Mouse (Mus musculus) spleen, embryonic (tissue): Measurements from ENCODE around the gene Trp53i13.

Experiments
- CTCF ChIA-PET: fragments of 350-600 bp; sonication (Branson Sonifier 250); formaldehyde crosslinking; loops from one replicate; lab custom pipeline; 2022; lab: Charles Lee

Gene Trp53i13

DNA sequence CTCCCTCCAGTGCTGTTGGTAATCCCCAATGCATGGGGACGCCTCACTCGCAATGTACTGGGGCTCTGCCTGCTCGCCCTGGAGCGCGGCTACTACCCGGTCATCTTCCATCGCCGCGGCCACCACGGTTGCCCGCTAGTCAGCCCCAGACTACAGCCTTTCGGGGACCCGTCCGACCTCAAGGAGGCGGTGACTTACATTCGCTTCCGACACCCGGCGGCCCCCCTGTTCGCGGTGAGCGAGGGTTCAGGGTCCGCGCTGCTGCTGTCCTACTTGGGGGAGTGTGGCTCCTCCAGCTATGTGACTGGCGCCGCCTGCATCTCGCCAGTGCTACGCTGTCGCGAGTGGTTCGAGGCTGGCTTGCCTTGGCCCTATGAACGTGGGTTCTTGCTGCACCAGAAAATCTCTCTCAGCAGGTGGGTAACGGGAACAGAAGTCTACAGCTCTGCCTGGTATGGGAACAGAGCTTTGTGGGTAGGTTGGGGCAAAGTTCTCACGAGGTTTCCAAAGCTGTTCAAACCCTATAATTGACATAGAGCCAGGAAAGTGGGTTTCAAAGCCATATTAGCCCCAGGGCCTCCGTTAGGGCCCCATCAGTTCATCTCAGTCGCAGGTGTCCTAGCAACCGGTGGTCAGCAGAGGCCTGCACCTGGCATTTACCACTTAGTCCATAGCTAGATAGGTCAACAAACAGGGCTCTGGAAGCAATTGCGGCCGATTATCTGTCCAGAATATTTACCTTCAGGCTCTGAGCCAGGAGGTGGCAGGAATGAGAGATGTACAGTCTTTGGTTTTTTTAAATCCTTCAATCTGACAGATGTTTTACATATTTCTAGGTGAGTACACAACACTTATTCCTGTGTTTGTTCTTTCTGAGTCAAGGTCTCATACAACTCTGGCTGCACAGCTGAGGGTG, at the start of gene Trp53i13:
TSS of gene Trp53i13 (minus strand) at position 344 of the 916 bp plus-strand sequence.
- CTCF ChIA-PET: interaction anchor here (1.0 kb wide), 1 partner anchor 24 kb away, joined by 4 read pairs; no protein-coding TSS in a partner anchor

- CTCF ChIA-PET: interaction anchor here (0.6 kb wide), 1 partner anchor 31 kb away, joined by 3 read pairs; no protein-coding TSS in a partner anchor
These were observed 29.5 kb upstream of the Trp53i13 start for GRCm38 (mm10) chr11:77545261-77545660.

DNA sequence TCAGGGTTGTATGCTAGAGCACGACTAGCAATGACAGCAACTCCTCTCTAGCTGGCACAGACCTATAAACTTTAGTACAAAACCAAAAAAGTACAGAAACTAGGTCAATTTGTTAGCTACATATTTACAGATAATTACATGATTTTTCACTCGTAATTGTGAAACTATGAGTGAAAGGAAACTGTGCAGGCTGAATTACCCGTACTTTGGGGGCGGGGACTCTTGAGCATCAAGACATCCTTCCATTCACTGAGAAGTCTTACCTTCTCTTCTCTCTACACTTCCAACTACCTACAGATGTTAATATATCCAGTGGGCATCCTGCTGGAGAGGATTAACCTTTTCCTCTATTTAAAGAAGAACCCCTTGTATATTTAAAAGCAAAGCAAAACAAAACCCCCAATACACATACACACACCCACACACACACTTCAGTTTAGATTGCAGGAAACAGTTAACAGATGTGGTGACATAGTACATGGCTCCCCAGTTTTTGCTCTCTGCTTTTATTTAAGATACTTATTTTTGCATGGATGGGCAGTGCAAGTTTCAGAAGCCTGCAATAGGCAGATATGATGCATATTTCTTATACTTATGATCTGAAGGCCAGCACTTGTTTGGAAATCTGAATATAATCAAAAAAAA, 16.5 kb upstream of the Trp53i13 start:
- CTCF ChIA-PET: no interaction called here

- CTCF ChIA-PET: no interaction called here
These were observed 15.1 kb upstream of the Trp53i13 start for GRCm38 (mm10) chr11:77530862-77531261.

DNA sequence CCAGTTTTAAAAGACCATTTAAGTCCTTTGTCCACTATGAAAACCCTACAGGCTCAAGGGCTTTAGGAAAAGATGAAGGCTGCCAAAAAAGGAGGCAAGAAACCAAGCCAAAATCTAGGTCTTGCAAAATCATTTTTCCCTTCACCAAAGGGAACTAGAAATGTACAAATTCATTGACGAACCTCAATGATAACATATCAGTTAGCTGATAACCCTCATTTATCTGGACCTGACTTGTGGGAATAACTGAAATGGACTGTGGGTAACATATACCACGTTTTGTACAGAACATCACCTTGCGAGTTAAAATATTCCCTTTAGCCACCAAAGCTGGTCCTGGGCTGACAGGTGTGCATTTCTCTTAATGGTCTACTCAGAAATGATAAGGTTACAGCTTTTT, 13.9 kb upstream of the Trp53i13 start:
- CTCF ChIA-PET: no interaction called here

- CTCF ChIA-PET: interaction anchor here (1.4 kb wide), 1 partner anchor 72 kb away, joined by 4 read pairs; no protein-coding TSS in a partner anchor
These were observed 12.6 kb upstream of the Trp53i13 start for GRCm38 (mm10) chr11:77528420-77528819.

DNA sequence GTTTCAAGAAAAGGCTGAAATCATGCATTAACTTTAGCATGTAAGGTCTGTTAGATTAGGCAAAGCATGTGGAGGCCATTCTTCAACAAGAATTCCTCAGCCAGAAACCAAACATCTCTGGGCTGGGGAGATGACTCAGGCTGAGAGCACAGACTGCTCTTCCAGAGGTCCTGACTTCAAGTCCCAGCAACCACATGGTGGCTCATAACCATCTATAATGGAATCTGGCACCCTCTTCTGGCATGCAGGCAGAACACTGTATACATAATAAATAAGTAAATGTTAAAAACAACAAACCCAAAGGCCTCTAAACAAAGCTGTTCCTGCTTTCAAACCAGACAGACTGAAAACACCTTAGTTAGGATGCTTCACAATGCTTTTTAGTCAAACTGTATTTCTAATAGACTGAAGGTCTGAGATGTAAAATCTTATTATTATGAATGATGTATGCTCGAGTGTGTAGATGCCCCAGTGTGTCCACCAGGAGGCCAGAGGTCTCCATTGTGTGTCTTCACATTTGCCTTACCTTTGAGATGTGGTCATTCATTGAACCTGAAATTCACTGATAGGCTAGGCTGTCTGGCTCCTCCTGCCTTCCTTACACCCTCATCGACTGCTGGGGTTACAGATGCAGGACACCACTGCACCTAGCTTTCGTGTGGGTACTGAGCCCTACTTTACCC, 10.2 kb upstream of the Trp53i13 start:
- CTCF ChIA-PET: no interaction called here

- CTCF ChIA-PET: interaction anchor here (0.6 to 1.4 kb wide), 2 partner anchors 14 to 85 kb away, joined by 4 to 7 read pairs; no protein-coding TSS in a partner anchor
These were observed 5.1 kb upstream of the Trp53i13 start for GRCm38 (mm10) chr11:77520601-77521529.

DNA sequence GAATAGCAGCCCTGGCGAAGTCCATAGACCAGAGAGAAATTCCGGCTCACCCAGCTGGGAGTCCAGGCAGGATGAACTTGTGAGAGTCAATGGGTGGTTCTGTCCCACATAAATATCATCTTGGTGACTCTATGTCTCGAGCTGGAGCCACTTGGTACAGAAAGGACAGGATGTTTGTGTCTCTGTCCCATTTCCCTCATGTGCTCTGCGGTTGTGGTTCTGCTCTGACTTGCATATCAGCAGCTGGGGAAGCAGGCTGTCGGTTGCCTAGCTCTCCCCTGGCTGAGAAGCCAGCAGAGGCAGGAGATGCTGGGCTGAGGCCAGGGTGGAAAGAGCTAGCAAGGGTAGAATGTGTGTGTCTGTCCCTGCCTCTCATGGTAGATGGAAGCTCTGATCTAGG, 3.3 kb upstream of the Trp53i13 start, which contains the start of gene Gm10392:
TSS of gene Gm10392 (minus strand) at position 156 of the 400 bp plus-strand sequence.
- CTCF ChIA-PET: no interaction called here

- CTCF ChIA-PET: no interaction called here
These were observed 2.4 kb upstream of the Trp53i13 start for GRCm38 (mm10) chr11:77518051-77518798.

DNA sequence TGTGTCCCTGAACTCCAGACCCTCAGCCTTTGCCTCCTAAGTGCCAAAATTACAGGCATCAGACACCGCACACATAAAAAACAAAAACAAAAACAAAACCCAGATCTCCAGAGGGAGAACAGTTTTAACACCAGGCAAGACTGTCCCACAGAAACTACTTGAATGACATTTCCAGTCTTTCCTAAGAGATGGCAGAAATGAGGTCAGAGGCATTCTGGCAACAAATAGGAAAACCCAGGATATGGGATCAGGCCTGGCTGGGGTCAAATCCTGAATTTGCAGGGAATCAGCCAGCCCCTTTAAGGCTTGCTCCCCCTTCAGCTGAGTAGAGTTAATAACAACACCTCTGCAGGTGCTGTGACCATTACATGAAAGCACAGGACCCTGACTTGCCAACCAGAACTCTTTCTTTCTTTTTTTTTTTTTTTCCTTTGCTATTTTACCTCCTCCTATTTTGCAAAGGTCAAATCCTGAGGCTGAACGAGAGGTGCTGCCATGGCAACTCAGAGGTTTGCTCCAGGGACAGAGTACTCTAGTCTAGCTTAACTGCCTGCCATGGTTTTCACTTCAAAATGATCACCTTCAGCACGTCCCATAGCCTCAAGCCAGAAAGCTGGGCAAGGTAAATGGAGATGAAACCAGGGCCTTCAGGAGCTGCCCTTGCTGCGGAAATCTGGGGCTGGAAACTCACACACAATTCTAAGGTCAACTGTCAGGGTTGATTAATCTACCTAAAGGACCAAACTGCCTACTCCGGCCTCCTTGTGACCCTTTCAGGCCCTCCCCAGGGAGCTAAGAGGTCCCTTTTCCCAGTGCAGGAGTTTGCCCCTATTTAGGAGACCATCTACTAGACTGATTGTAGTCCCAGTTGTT, 1.0 kb upstream of the Trp53i13 start:
- CTCF ChIA-PET: no interaction called here

GRCm38 (mm10) chr11:77514832-77515636, 746 bp downstream of the Trp53i13 start, which contains the start of gene Abhd15:
TSS of gene Abhd15 (plus strand) at chr11:77515121.
- CTCF ChIA-PET: interaction anchor here (1.0 kb wide), 1 partner anchor 24 kb away, joined by 4 read pairs; no protein-coding TSS in a partner anchor

- CTCF ChIA-PET: interaction anchor here (0.5 kb wide), 1 partner anchor 191 kb away, joined by 5 read pairs; no protein-coding TSS in a partner anchor
These were observed 1.4 kb downstream of the Trp53i13 start for GRCm38 (mm10) chr11:77514281-77514831.

- CTCF ChIA-PET: interaction anchor here (0.5 to 0.6 kb wide), 2 partner anchors 191 to 745 kb away, joined by 4 to 5 read pairs; no protein-coding TSS in a partner anchor
These were observed 2.0 kb downstream of the Trp53i13 start for GRCm38 (mm10) chr11:77513811-77514170.

DNA sequence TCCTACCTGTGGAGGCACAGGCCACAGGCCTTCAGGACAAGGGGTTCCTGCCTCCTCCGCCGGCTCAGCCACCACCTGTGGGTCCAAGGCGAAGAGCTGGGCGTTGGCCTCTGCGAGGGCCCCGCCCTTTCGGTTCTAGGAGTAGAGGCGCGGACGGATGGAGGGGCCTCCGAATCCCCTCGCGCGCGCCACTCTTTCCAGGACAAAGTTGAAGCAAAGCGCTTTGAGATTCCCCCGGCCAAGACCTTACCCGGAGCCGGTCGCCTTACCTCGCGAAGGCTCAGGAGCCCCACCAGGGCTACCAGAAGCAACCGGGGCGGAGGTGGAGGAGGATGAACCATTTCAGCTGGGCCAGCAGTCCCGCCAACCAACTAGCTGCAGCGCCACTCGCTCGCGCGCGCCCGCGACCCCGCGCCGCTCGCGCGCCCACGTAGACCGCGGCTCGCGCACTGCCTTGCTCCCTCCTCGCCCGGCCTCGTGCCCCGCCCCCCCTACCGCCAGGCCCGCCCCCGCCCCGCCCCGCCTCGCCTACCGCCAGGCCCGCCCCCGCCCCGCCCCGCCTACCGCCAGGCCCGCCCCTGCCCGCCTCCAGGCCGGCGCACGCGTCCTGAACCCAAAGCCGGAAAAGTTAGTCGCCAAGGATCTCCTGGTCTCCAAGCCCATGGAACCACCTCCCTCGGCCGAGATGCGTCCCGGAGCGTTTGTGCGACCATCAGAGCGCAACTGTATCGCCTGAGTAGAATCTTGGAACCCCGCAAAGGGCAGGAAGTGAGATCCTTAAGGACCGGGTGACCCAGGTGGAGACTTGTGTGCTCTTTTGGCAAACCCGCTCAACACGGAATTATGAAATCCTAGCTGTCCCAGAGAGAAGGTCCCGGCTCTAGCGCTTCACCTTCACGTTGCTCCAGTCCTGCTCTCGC, 2.6 kb downstream of the Trp53i13 start:
- CTCF ChIA-PET: interaction anchor here (0.6 kb wide), 1 partner anchor 746 kb away, joined by 4 read pairs; no protein-coding TSS in a partner anchor

DNA sequence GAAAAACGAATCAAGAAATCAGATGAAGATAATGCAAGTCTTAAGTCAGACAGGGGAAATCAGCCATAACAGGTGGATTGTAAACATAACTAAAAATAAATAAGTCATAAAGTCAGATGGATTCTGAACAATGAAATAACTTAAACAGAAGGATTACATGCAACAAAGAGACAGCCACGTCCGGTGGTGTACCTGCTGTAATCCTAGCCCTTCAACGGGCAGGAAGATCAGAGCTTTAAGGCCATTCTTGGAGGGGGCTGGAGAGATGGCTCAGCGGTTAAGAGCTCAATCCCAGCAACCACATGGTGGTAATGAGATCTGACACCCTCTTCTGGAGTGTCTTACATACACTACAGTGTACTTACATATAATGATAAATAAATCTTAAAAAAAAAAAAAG, 4.4 kb downstream of the Trp53i13 start:
- CTCF ChIA-PET: no interaction called here
